Mouse (Mus musculus) liver, embryonic 12.5 days (tissue): ENCODE measurements around the gene Sertad1. TPM values are rescaled to one million over a fixed set of nuclear protein-coding genes. Genes with fewer than 3 reads are reported as not detected.
A peak's percentile ranks its signal among the peaks of the same experiment; 100 is the strongest.

Source experiments
- ATAC-seq: fragments of 200-750 bp; cut with Nextera tagmentation; 2 replicates; pipeline ENCODE4 v1.8.0; 2017; ENCODE audit warnings: moderate number of reproducible peaks, mild to moderate bottlenecking, moderate library complexity
- H3K27ac ChIP-seq: fragments of 300-500 bp; sonication (generic); 2 replicates; pipeline ENCODE4 v1.5.1; 2016; ENCODE audit warnings: mild to moderate bottlenecking
- H3K27me3 ChIP-seq: fragments of 300-500 bp; sonication (generic); replicated peaks from 2 replicates; pipeline ENCODE4 v1.6.1; 2016; ENCODE audit warnings: mild to moderate bottlenecking, moderate library complexity
- H3K36me3 ChIP-seq: fragments of 300-500 bp; sonication (generic); 2 replicates; pipeline ENCODE4 v1.6.1; 2016; ENCODE audit warnings: mild to moderate bottlenecking, moderate library complexity
- H3K4me1 ChIP-seq: fragments of 300-500 bp; sonication (generic); 2 replicates; pipeline ENCODE4 v1.6.1; 2016
- H3K4me2 ChIP-seq: fragments of 300-500 bp; sonication (generic); 2 replicates; pipeline ENCODE4 v1.6.1; 2016; ENCODE audit warnings: mild to moderate bottlenecking, moderate library complexity
- H3K4me3 ChIP-seq: fragments of 300-500 bp; sonication (generic); 2 replicates; pipeline ENCODE4 v1.5.1; 2016; ENCODE audit warnings: mild to moderate bottlenecking, moderate library complexity
- H3K9ac ChIP-seq: fragments of 300-500 bp; sonication (generic); 2 replicates; pipeline ENCODE4 v1.6.1; 2016; ENCODE audit warnings: mild to moderate bottlenecking, moderate library complexity
- H3K9me3 ChIP-seq: fragments of 300-500 bp; sonication (generic); replicated peaks from 2 replicates; pipeline ENCODE4 v1.6.1; 2016; ENCODE audit warnings: mild to moderate bottlenecking, moderate library complexity
- whole genome bisulfite sequencing: fragments of 180-500 bp; shearing (Covaris S2); methylation state at CpG from one replicate; pipeline ENCODE4 v1.1.7; 2016; ENCODE audit not compliant: insufficient replicate concordance; 5-methylcytosine and 5-hydroxymethylcytosine counted together
- polyA plus RNA-seq: library from polyadenylated mRNA; unstranded; fragments of >200 nt; fragmentation: Nextera tagmentation; extraction: Ambion mirVana; gene quantifications from 2 replicates; pipeline ENCODE4 v1.2.1, GENCODE M21; 2016

Sertad1 gene
- 19.5 and 20.9 TPM in 2 replicates for polyA plus RNA-seq

GRCm38 (mm10) chr7:27486770-27487697 is at the start of gene Sertad1:
Sertad1 (plus strand) TSS chr7:27486910.
- peak; percentile 81 for ATAC-seq
- peak within 1 kb of the TSS; percentile 87 for H3K4me3 ChIP-seq
- H3K36me3 ChIP-seq: peaks cover 15% of the 10 kb centered on the region
- peaks cover 81% of the 10 kb centered on the region for H3K4me1 ChIP-seq
- H3K27ac ChIP-seq: peak within 1 kb of the TSS; percentile 95
- under 1% methylated on average over 79 of the region's 80 CpGs for WGBS
- H3K27me3 ChIP-seq: no peaks in the 10 kb centered on the region
- H3K9me3 ChIP-seq: no peaks in the 10 kb centered on the region
- peak within 1 kb of the TSS; percentile 91 for H3K9ac ChIP-seq
- peak within 1 kb of the TSS; percentile 94 for H3K4me2 ChIP-seq

DNA sequence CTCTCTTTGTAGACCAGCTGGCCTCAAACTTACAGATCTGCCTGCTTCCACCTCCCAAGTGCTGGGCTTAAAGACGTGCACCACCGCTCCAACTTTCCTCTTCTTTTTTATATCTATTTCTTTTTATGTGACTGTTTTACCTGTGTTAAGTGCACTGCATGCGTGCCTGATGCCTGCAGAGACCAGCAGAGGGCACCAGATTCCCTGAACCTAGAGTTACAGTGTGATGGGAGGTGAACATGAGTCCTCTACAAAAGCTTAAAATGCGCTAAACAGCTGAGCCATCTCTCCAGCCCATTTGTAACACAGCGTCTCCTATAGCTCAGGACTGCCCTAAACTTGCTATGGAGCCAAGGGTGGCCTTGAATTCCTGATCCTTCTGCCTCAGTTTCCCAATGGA is 49.2 kb upstream of the Sertad1 start:
- Histone ChIP-seq H3K27me3 (peaks cover 64% of the 10 kb centered on the region), H3K4me2 (no peak overlapping the region), H3K4me3 (no peak overlapping the region), H3K9ac (no peak overlapping the region), H3K9me3 (no peaks in the 10 kb centered on the region), H3K27ac (no peak overlapping the region), H3K4me1 (peaks cover 13% of the 10 kb centered on the region), H3K36me3 (no peaks in the 10 kb centered on the region)
- 0 out of 2 replicates have a peak, but pooled peaks have one; percentile 50 for ATAC-seq
- WGBS: 39% methylated on average over 5 of the region's 5 CpGs

DNA sequence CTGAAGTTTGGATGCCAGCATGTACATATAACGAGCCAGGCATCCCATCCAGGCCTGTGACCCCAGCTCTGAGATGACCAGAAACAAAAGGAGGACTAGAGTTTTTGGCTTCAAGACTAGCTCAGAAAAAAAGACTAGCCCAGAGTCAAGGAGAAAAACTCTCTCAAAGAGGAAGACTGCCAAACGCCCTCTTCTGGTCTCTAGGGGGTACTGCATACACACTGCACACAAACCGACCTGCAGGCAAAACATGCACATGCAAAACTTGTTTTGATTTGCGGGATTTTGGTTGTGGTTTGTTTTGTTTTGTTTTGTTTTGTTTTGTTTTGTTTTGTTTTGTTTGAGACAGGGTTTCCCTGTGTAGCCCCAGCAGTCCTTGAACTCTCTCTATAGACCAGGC is 46.7 kb upstream of the Sertad1 start:
- H3K36me3 ChIP-seq: no peaks in the 10 kb centered on the region
- H3K4me1 ChIP-seq: no peaks in the 10 kb centered on the region
- H3K9ac ChIP-seq: no peak overlapping the region
- peaks cover 62% of the 10 kb centered on the region for H3K27me3 ChIP-seq
- ATAC-seq: no peak
- no peak overlapping the region for H3K4me2 ChIP-seq
- no peak overlapping the region for H3K27ac ChIP-seq
- H3K4me3 ChIP-seq: no peak overlapping the region
- H3K9me3 ChIP-seq: no peaks in the 10 kb centered on the region
- WGBS: 73% methylated on average over 4 of the region's 4 CpGs

DNA sequence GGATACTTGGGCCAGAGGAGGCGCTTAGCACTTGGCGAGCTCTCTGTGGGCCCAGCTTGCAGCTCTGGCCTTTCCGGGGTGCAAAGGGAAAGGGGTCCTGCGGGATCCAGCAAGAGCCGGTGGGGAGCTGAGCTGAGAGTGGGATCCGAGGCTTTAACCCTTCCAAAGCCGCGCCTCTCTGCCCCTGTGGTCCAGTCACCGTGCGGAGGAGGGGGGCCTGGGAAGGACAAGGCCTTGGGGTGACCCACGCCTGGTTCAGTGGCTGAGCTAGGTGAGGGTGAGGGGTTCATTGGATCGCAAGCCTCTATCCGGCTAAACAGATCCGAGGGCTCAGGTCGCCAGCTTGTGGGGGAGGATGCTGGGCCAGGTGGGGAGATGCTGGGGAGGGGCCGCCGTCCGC is 40.7 kb upstream of the Sertad1 start:
- peaks cover 58% of the 10 kb centered on the region for H3K27me3 ChIP-seq

DNA sequence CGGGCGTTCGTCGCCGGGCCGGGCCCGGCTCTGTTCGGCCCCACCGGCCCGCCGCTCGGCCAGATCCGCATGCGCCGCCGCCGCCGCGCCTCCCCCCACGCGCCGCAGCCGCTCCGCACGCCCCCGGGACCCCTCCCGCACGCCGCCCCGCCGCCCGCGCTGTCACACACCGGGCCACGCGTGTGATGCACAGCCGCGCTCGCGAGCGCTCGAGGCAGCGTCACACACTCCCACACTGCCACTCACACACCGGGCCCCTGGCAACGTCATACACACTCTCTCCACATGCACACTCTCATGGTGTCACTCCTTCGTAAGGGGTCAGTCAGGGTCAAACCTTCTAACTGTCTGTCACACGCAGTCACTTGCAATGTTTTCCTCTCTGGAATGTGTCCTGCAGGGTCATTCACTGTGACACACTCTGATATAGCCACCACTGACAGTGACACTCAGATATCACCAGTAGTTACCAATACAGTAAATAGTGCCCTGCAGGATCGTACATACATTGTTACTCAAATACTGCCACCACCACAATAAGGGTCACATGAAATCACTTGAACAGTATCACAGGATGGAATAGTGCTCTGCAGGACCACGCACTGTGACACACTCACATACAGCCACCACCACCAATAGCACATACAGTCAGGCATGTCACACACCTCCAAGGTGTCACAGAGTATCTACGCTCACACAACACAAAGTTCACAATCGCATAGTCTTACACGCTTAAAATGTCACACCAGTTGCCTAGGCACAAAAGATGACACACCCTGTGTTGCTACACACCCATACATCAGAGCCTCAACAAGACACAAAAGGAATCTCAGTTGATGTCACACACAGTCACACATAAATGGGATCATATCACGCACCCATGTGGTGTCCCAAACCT is 39.9 kb upstream of the Sertad1 start:
- Histone ChIP-seq H3K4me3 (peak overlapping the region; percentile 59), H3K9me3 (no peaks in the 10 kb centered on the region), H3K27ac (no peak overlapping the region; the same call in 1 of the 2 replicates), H3K9ac (peak overlapping the region; percentile 67), H3K4me2 (peak overlapping the region; percentile 76), H3K4me1 (peaks cover 47% of the 10 kb centered on the region), H3K27me3 (peaks cover 52% of the 10 kb centered on the region), H3K36me3 (peaks cover 21% of the 10 kb centered on the region)
- no peak for ATAC-seq
- WGBS: 12% methylated on average over 28 of the region's 53 CpGs

More for the DNA sequence above, 40.7 kb upstream of the Sertad1 start:
- Histone ChIP-seq H3K4me3 (peak overlapping the region; percentile 59), H3K4me1 (peaks cover 41% of the 10 kb centered on the region), H3K9ac (peak overlapping the region; percentile 67), H3K27ac (no peak overlapping the region), H3K4me2 (peak overlapping the region; percentile 76), H3K9me3 (no peaks in the 10 kb centered on the region), H3K36me3 (peaks cover 15% of the 10 kb centered on the region)
- 15% methylated on average over 18 of the region's 18 CpGs for WGBS
- ATAC-seq: no peak

DNA sequence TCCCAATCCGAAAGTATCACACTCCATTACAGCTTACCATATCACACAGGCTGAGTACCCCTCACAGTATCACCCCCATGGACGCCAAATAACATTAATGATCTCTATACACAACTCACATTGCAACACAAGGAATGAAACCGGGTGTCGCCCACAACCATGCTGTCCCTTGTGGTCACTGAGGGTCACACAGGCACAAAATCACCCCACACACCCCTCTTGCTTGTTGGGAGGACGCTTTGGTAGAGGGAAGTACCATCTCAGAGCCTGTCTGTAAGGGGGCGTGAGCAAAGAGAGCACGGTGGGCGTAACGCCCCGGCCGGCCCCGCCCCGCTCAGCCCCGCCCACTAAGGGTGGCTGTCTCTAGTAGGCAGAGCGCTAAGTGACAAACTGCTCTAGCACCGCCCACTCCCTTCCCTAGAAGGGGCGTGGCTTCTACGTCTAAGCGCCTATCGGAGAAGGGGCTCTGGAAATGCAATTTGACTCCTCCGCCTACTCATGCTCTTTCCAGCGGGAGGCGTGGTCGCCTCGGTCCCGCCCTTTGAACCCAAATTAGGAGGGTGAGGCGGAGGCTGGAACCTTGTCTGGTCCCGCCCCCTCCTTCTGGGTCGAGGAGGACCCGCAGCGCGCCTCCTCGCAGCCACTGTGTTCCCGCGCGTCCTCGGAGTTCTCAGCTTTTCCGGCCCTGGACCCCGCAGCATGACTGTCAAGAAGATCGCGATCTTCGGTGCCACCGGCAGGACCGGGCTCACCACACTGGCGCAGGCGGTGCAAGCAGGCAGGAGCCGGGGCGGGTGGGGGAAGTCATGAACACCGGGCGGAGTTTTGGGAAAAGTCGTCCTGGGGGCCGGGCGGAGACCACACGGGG is 39.1 kb upstream of the Sertad1 start, which contains the start of the genes Sptbn4 and Blvrb:
TSS of gene Sptbn4 (minus strand) at position 268 of the 868 bp plus-strand sequence.
TSS of gene Blvrb (plus strand) at position 560 of the 868 bp plus-strand sequence.
- WGBS: under 1% methylated on average over 54 of the region's 54 CpGs
- Histone ChIP-seq H3K9me3 (no peaks in the 10 kb centered on the region), H3K27ac (peak within 1 kb of the TSS; percentile 96), H3K27me3 (peaks cover 46% of the 10 kb centered on the region), H3K4me2 (peak within 1 kb of the TSS; percentile 76), H3K9ac (peak within 1 kb of the TSS; percentile 95), H3K4me1 (peaks cover 56% of the 10 kb centered on the region), H3K36me3 (peaks cover 29% of the 10 kb centered on the region), H3K4me3 (peak within 1 kb of the TSS; percentile 82)
- ATAC-seq: peak; percentile 85

- peaks cover 66% of the 10 kb centered on the region for H3K4me1 ChIP-seq
- peak overlapping the region; percentile 96 for H3K27ac ChIP-seq
- peak overlapping the region; percentile 74 for H3K4me2 ChIP-seq
- peaks cover 38% of the 10 kb centered on the region for H3K27me3 ChIP-seq
- peak overlapping the region; percentile 95 for H3K9ac ChIP-seq
- H3K36me3 ChIP-seq: peaks cover 39% of the 10 kb centered on the region
- 15% methylated on average over 15 of the region's 15 CpGs for WGBS
- ATAC-seq: peak; percentile 83
- H3K9me3 ChIP-seq: no peaks in the 10 kb centered on the region
- peak overlapping the region; percentile 82 for H3K4me3 ChIP-seq
Measured at GRCm38 (mm10) chr7:27448421-27449206, 38.1 kb upstream of the Sertad1 start.

DNA sequence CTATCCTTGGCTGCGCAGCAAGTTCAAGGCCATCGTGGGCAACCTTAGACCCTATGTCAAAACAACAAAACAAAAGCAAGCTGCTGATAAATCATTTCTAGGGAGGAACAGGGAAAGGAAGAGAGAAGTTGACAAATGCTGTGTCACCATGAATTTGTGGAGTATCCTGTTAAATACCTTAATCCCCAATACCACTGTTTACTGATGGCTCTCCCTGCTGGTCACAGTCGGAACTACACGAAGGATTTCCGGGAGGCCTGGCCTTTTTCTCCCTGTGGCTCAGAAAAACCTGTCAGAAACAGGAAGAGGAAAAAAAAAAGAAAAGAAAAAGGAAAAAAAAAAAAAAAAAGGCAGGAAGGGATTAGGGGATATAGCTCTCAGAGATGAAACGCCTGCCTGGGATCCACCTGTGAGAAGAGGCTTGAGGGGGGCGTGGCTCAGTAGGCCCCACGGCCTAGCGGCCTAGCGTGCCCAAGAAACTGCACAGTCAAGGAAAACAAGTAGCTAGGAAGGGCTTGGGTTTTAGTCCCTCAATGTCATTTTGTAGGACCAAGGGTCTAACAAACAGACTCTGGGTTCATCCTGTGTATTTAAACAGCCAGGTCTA is 37.4 kb upstream of the Sertad1 start:
- Histone ChIP-seq H3K27me3 (peaks cover 30% of the 10 kb centered on the region), H3K9ac (peak overlapping the region; percentile 95), H3K4me2 (peak overlapping the region; percentile 74), H3K4me3 (peak overlapping the region; percentile 82), H3K27ac (peak overlapping the region; percentile 96), H3K9me3 (no peaks in the 10 kb centered on the region), H3K36me3 (peaks cover 46% of the 10 kb centered on the region), H3K4me1 (peaks cover 73% of the 10 kb centered on the region)
- WGBS: 24% methylated on average over 10 of the region's 10 CpGs
- no peak for ATAC-seq

DNA sequence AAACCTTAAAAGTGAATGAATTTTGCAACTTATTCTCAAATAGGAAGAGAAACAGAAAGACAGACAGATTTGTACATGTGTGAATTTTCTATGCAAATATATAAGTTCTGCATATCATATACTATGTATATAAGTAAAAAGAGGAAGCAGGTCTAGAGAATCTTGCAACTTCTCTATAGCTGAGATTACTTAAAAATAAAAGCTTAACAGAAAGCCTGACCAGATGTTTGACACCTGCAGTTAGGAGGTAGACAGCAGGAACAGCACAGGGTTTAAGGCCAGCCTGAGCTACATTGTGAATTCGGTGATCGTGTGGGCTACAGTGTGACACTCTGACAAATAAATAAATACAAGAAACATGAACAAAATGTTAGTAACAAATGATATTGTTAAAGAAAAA is 35.4 kb upstream of the Sertad1 start:
- peaks cover 66% of the 10 kb centered on the region for H3K36me3 ChIP-seq
- peaks cover 10% of the 10 kb centered on the region for H3K27me3 ChIP-seq
- no peak for ATAC-seq
- H3K27ac ChIP-seq: peak overlapping the region; percentile 84
- H3K4me2 ChIP-seq: peak overlapping the region; percentile 74
- 91% methylated on average over 2 of the region's 2 CpGs for WGBS
- H3K4me3 ChIP-seq: peak overlapping the region; percentile 82
- H3K9ac ChIP-seq: peak overlapping the region; percentile 95
- peaks cover 86% of the 10 kb centered on the region for H3K4me1 ChIP-seq
- no peaks in the 10 kb centered on the region for H3K9me3 ChIP-seq

GRCm38 (mm10) chr7:27452206-27452770 is 34.4 kb upstream of the Sertad1 start:
- no peaks in the 10 kb centered on the region for H3K9me3 ChIP-seq
- peak overlapping the region; percentile 74 for H3K4me2 ChIP-seq
- H3K36me3 ChIP-seq: peaks cover 76% of the 10 kb centered on the region
- no peak for ATAC-seq
- peaks cover 85% of the 10 kb centered on the region for H3K4me1 ChIP-seq
- H3K9ac ChIP-seq: peak overlapping the region; percentile 95
- H3K4me3 ChIP-seq: peak overlapping the region; percentile 82
- peaks cover 1% of the 10 kb centered on the region for H3K27me3 ChIP-seq
- WGBS: 67% methylated on average over 13 of the region's 13 CpGs
- H3K27ac ChIP-seq: peak overlapping the region; percentile 84
